Mouse (Mus musculus): ENCODE measurements around the gene Rpa1. TPM values are rescaled to one million over a fixed set of nuclear protein-coding genes. Genes with fewer than 3 reads are reported as not detected.

Gene Rpa1
- polyA plus RNA-seq, 1 experiment from 2014 or later, result 124 TPM

- ATAC-seq (ENCODE audit: low FRiP score), result no peak
- H3K4me2 ChIP-seq, result peak overlapping the region; percentile 90
- no peaks in the 10 kb centered on the region for H3K36me3 ChIP-seq (ENCODE audit: control insufficient read depth, insufficient read depth, low read length)
- H3K27ac ChIP-seq (ENCODE audit: low read depth, low read length), result no peak overlapping the region
- DNase-seq (ENCODE audit: low spot score, missing footprints), result peak; percentile 85
- H3K4me3 ChIP-seq (ENCODE audit: low read depth, low read length), result peak overlapping the region; percentile 60
- H3K27me3 ChIP-seq (ENCODE audit: control insufficient read depth, insufficient read depth, low read length), result no peaks in the 10 kb centered on the region
- no peaks in the 10 kb centered on the region for H3K9me3 ChIP-seq (ENCODE audit: control insufficient read depth, low read length)
- peak overlapping the region; percentile 87 for H3K9ac ChIP-seq (ENCODE audit: low read length)
- peaks cover 11% of the 10 kb centered on the region for H3K4me1 ChIP-seq (ENCODE audit: control insufficient read depth, insufficient read depth, low read length)
- 3% methylated on average over 10 of the region's 10 CpGs for WGBS
Measured at GRCm38 (mm10) chr11:75347596-75347995, 528 bp downstream of the Rpa1 start.

- Histone ChIP-seq H3K9ac (ENCODE audit: low read length) (peak overlapping the region; percentile 87; the same call in 1 of the 2 replicates), H3K4me1 (ENCODE audit: control insufficient read depth, insufficient read depth, low read length) (peaks cover 11% of the 10 kb centered on the region), H3K27me3 (ENCODE audit: control insufficient read depth, insufficient read depth, low read length) (no peaks in the 10 kb centered on the region), H3K4me3 (ENCODE audit: low read depth, low read length) (peak overlapping the region; percentile 60), H3K9me3 (ENCODE audit: control insufficient read depth, low read length) (no peaks in the 10 kb centered on the region), H3K27ac (ENCODE audit: low read depth, low read length) (no peak overlapping the region), H3K36me3 (ENCODE audit: control insufficient read depth, insufficient read depth, low read length) (no peaks in the 10 kb centered on the region), H3K4me2 (peak overlapping the region; percentile 90)
- no peak for ATAC-seq (ENCODE audit: low FRiP score)
- DNase-seq (ENCODE audit: low spot score, missing footprints), result peak; percentile 81
- WGBS, result 52% methylated on average over 10 of the region's 10 CpGs
Measured at GRCm38 (mm10) chr11:75347188-75347585, 937 bp downstream of the Rpa1 start.

- H3K27ac ChIP-seq (ENCODE audit: low read depth, low read length), result no peak overlapping the region
- H3K4me3 ChIP-seq (ENCODE audit: low read depth, low read length), result no peak overlapping the region
- WGBS, result 79% methylated on average over 3 of the region's 4 CpGs
- ATAC-seq (ENCODE audit: low FRiP score) (no peak), DNase-seq (ENCODE audit: low spot score, missing footprints) (peak; percentile 23)
- H3K27me3 ChIP-seq (ENCODE audit: control insufficient read depth, insufficient read depth, low read length), result no peaks in the 10 kb centered on the region
- no peaks in the 10 kb centered on the region for H3K9me3 ChIP-seq (ENCODE audit: control insufficient read depth, low read length)
- no peaks in the 10 kb centered on the region for H3K36me3 ChIP-seq (ENCODE audit: control insufficient read depth, insufficient read depth, low read length)
- no peak overlapping the region for H3K9ac ChIP-seq (ENCODE audit: low read length)
- peaks cover 11% of the 10 kb centered on the region for H3K4me1 ChIP-seq (ENCODE audit: control insufficient read depth, insufficient read depth, low read length)
- H3K4me2 ChIP-seq, result peak overlapping the region; percentile 90; the same call in 1 of the 2 replicates
Measured at GRCm38 (mm10) chr11:75346556-75347187, 1.5 kb downstream of the Rpa1 start.

- no peak overlapping the region for H3K9ac ChIP-seq (ENCODE audit: low read length)
- no peaks in the 10 kb centered on the region for H3K9me3 ChIP-seq (ENCODE audit: control insufficient read depth, low read length)
- 94% methylated on average over 5 of the region's 5 CpGs for WGBS
- peak; percentile 75 for DNase-seq (ENCODE audit: low spot score, missing footprints)
- no peaks in the 10 kb centered on the region for H3K27me3 ChIP-seq (ENCODE audit: control insufficient read depth, insufficient read depth, low read length)
- no peak overlapping the region for H3K4me3 ChIP-seq (ENCODE audit: low read depth, low read length)
- peaks cover 5% of the 10 kb centered on the region for H3K36me3 ChIP-seq (ENCODE audit: control insufficient read depth, insufficient read depth, low read length)
- no peak overlapping the region for H3K27ac ChIP-seq (ENCODE audit: low read depth, low read length)
- H3K4me2 ChIP-seq, result no peak overlapping the region
- no peak for ATAC-seq (ENCODE audit: low FRiP score)
- H3K4me1 ChIP-seq (ENCODE audit: control insufficient read depth, insufficient read depth, low read length), result peaks cover 11% of the 10 kb centered on the region
Measured at GRCm38 (mm10) chr11:75344716-75345115, 3.4 kb downstream of the Rpa1 start.

- WGBS, result 83% methylated on average over 2 of the region's 2 CpGs
- DNase-seq (ENCODE audit: low spot score, missing footprints), result no peak
- H3K9ac ChIP-seq (ENCODE audit: low read length), result no peak overlapping the region
Measured at GRCm38 (mm10) chr11:75344163-75344562, 4.0 kb downstream of the Rpa1 start.

GRCm38 (mm10) chr11:75343096-75343495 lies 5.0 kb downstream of the Rpa1 start:
- no peaks in the 10 kb centered on the region for H3K9me3 ChIP-seq (ENCODE audit: control insufficient read depth, low read length)
- no peaks in the 10 kb centered on the region for H3K27me3 ChIP-seq (ENCODE audit: control insufficient read depth, insufficient read depth, low read length)
- no peak overlapping the region for H3K4me3 ChIP-seq (ENCODE audit: low read depth, low read length)
- no peak overlapping the region for H3K4me2 ChIP-seq
- DNase-seq (ENCODE audit: low spot score, missing footprints), result peak; percentile 17
- peaks cover 9% of the 10 kb centered on the region for H3K36me3 ChIP-seq (ENCODE audit: control insufficient read depth, insufficient read depth, low read length)
- ATAC-seq (ENCODE audit: low FRiP score), result no peak
- H3K27ac ChIP-seq (ENCODE audit: low read depth, low read length), result no peak overlapping the region
- H3K9ac ChIP-seq (ENCODE audit: low read length), result no peak overlapping the region
- WGBS, result 93% methylated on average over 2 of the region's 2 CpGs
- peaks cover 9% of the 10 kb centered on the region for H3K4me1 ChIP-seq (ENCODE audit: control insufficient read depth, insufficient read depth, low read length)

More at GRCm38 (mm10) chr11:75344163-75344562, 4.0 kb downstream of the Rpa1 start:
- no peak overlapping the region for H3K4me2 ChIP-seq
- H3K27ac ChIP-seq (ENCODE audit: low read depth, low read length), result no peak overlapping the region
- no peak overlapping the region for H3K4me3 ChIP-seq (ENCODE audit: low read depth, low read length)
- peaks cover 11% of the 10 kb centered on the region for H3K4me1 ChIP-seq (ENCODE audit: control insufficient read depth, insufficient read depth, low read length)
- peaks cover 8% of the 10 kb centered on the region for H3K36me3 ChIP-seq (ENCODE audit: control insufficient read depth, insufficient read depth, low read length)
- no peaks in the 10 kb centered on the region for H3K27me3 ChIP-seq (ENCODE audit: control insufficient read depth, insufficient read depth, low read length)
- H3K9me3 ChIP-seq (ENCODE audit: control insufficient read depth, low read length), result no peaks in the 10 kb centered on the region
- ATAC-seq (ENCODE audit: low FRiP score), result no peak

- H3K9ac ChIP-seq (ENCODE audit: low read length), result no peak overlapping the region
- H3K27me3 ChIP-seq (ENCODE audit: control insufficient read depth, insufficient read depth, low read length), result no peaks in the 10 kb centered on the region
- H3K4me1 ChIP-seq (ENCODE audit: control insufficient read depth, insufficient read depth, low read length), result no peaks in the 10 kb centered on the region
- H3K9me3 ChIP-seq (ENCODE audit: control insufficient read depth, low read length), result no peaks in the 10 kb centered on the region
- H3K4me3 ChIP-seq (ENCODE audit: low read depth, low read length), result no peak overlapping the region
- H3K36me3 ChIP-seq (ENCODE audit: control insufficient read depth, insufficient read depth, low read length), result peaks cover 13% of the 10 kb centered on the region
- no peak overlapping the region for H3K27ac ChIP-seq (ENCODE audit: low read depth, low read length)
- WGBS, result 85% methylated on average over 12 of the region's 12 CpGs
- DNase-seq (ENCODE audit: low spot score, missing footprints) (peak; percentile 39), ATAC-seq (ENCODE audit: low FRiP score) (no peak)
- H3K4me2 ChIP-seq, result no peak overlapping the region
Measured at GRCm38 (mm10) chr11:75340698-75341345, 7.3 kb downstream of the Rpa1 start.

- no peaks in the 10 kb centered on the region for H3K9me3 ChIP-seq (ENCODE audit: control insufficient read depth, low read length)
- no peak for DNase-seq (ENCODE audit: low spot score, missing footprints)
- WGBS, result 95% methylated on average over 14 of the region's 14 CpGs
- H3K27me3 ChIP-seq (ENCODE audit: control insufficient read depth, insufficient read depth, low read length), result no peaks in the 10 kb centered on the region
- H3K27ac ChIP-seq (ENCODE audit: low read depth, low read length), result no peak overlapping the region
- no peak for ATAC-seq (ENCODE audit: low FRiP score)
- no peak overlapping the region for H3K4me3 ChIP-seq (ENCODE audit: low read depth, low read length)
- no peak overlapping the region for H3K9ac ChIP-seq (ENCODE audit: low read length)
- no peaks in the 10 kb centered on the region for H3K4me1 ChIP-seq (ENCODE audit: control insufficient read depth, insufficient read depth, low read length)
- H3K4me2 ChIP-seq, result no peak overlapping the region
- H3K36me3 ChIP-seq (ENCODE audit: control insufficient read depth, insufficient read depth, low read length), result peaks cover 13% of the 10 kb centered on the region
Measured at GRCm38 (mm10) chr11:75340076-75340475, 8.0 kb downstream of the Rpa1 start.

GRCm38 (mm10) chr11:75337246-75337645 lies 10.9 kb downstream of the Rpa1 start:
- whole genome bisulfite sequencing, result 93% methylated on average over 7 of the region's 7 CpGs
- Histone ChIP-seq H3K9me3 (ENCODE audit: control insufficient read depth, low read length) (no peaks in the 10 kb centered on the region), H3K4me3 (ENCODE audit: low read depth, low read length) (no peak overlapping the region), H3K9ac (ENCODE audit: low read length) (no peak overlapping the region), H3K27me3 (ENCODE audit: control insufficient read depth, insufficient read depth, low read length) (no peaks in the 10 kb centered on the region), H3K4me1 (ENCODE audit: control insufficient read depth, insufficient read depth, low read length) (no peaks in the 10 kb centered on the region), H3K27ac (ENCODE audit: low read depth, low read length) (no peak overlapping the region), H3K4me2 (no peak overlapping the region), H3K36me3 (ENCODE audit: control insufficient read depth, insufficient read depth, low read length) (peaks cover 13% of the 10 kb centered on the region)
- DNase-seq (ENCODE audit: low spot score, missing footprints) (peak; percentile 76), ATAC-seq (ENCODE audit: low FRiP score) (no peak)

Data from midbrain, embryonic 11.5 days (tissue).